Mouse (Mus musculus): Measurements from ENCODE around the gene Actr10.

GRCm38 (mm10) chr12:70975406-70975805, 37.7 kb downstream of the Actr10 start:
- no peak for TF ChIP-seq CTCF (IDR thresholded peaks at IDR 0.05; ENCODE audit: low read depth, low read length)
- TF ChIP-seq GATA1 (IDR thresholded peaks at IDR 0.05; ENCODE audit: borderline replicate concordance, low read length): no peak
- no peak for TF ChIP-seq TAL1 (conservative IDR thresholded peaks at IDR 0.05; ENCODE audit: low read depth, low read length)
- TF ChIP-seq POLR2AphosphoS5 (IDR thresholded peaks at IDR 0.05; ENCODE audit: insufficient replicate concordance, low read depth, low read length): no peak
